Mouse (Mus musculus) stomach, embryonic 16.5 days (tissue): ENCODE data around the gene Tlcd2. TPM values are rescaled to one million over a fixed set of nuclear protein-coding genes. Genes with fewer than 3 reads are reported as not detected.
A peak's percentile ranks its signal among the peaks of the same experiment; 100 is the strongest.

ENCODE experiments used
- ATAC-seq: fragments of 200-750 bp; cut with Nextera tagmentation; 2 replicates; pipeline ENCODE4 v1.8.0; 2017; ENCODE audit warnings: moderate number of reproducible peaks, moderate TSS enrichment; ENCODE audit not compliant: insufficient read depth, low FRiP score
- H3K27ac ChIP-seq: fragments of 300-500 bp; sonication (generic); 2 replicates; pipeline ENCODE4 v1.5.1; 2014; ENCODE audit warnings: low read length
- H3K27me3 ChIP-seq: fragments of 300-500 bp; sonication (generic); 2 replicates; pipeline ENCODE4 v1.6.1; 2014; ENCODE audit warnings: low read length, control low read depth, mixed read lengths; ENCODE audit not compliant: control insufficient read depth, insufficient read depth
- H3K36me3 ChIP-seq: fragments of 300-500 bp; sonication (generic); 2 replicates; pipeline ENCODE4 v1.6.1; 2014; ENCODE audit warnings: low read length; ENCODE audit not compliant: control insufficient read depth, insufficient read depth
- H3K4me1 ChIP-seq: fragments of 300-500 bp; sonication (generic); 2 replicates; pipeline ENCODE4 v1.6.1; 2014; ENCODE audit warnings: low read length, control low read depth, mixed read lengths; ENCODE audit not compliant: control insufficient read depth, insufficient read depth
- H3K4me2 ChIP-seq: fragments of 300-500 bp; sonication (generic); 2 replicates; pipeline ENCODE4 v1.6.1; 2014; ENCODE audit warnings: low read depth, low read length, mixed read lengths
- H3K4me3 ChIP-seq: fragments of 300-500 bp; sonication (generic); replicated peaks from 2 replicates; pipeline ENCODE4 v1.5.1; 2014; ENCODE audit warnings: mild to moderate bottlenecking, low read length
- H3K9ac ChIP-seq: fragments of 300-500 bp; sonication (generic); 2 replicates; pipeline ENCODE4 v1.6.1; 2014; ENCODE audit warnings: low read length
- H3K9me3 ChIP-seq: fragments of 300-500 bp; sonication (generic); replicated peaks from 2 replicates; pipeline ENCODE4 v1.6.1; 2016; ENCODE audit warnings: low read length, control low read depth; ENCODE audit not compliant: control insufficient read depth
- WGBS: fragments of 180-500 bp; shearing (Covaris S2); extraction: QIAGEN DNeasy Blood & Tissue Kit; methylation state at CpG from one replicate; pipeline ENCODE4 v1.1.7; 2014; 5-methylcytosine and 5-hydroxymethylcytosine counted together
- polyA plus RNA-seq: library from polyadenylated mRNA; unstranded; fragments of >200 nt; fragmentation: Nextera tagmentation; extraction: Ambion mirVana; gene quantifications from 2 replicates; pipeline ENCODE4 v1.2.1, GENCODE M21; 2015

Gene Tlcd2
- polyA plus RNA-seq, 1 experiment from 2014 or later: 22.7 TPM

GRCm38 (mm10) chr11:75460103-75460843, 1.2 kb upstream of the Tlcd2 start:
- H3K9ac ChIP-seq: peak overlapping the region; percentile 74
- peak overlapping the region; percentile 49 for H3K4me3 ChIP-seq
- ATAC-seq: peak; percentile 43; the same call in 1 of the 2 replicates
- H3K4me1 ChIP-seq: peaks cover 30% of the 10 kb centered on the region
- H3K27me3 ChIP-seq: no peaks in the 10 kb centered on the region
- H3K9me3 ChIP-seq: no peaks in the 10 kb centered on the region
- WGBS: 3% methylated on average over 19 of the region's 19 CpGs
- H3K27ac ChIP-seq: peak overlapping the region; percentile 99
- H3K4me2 ChIP-seq: peak overlapping the region; percentile 79
- 0 out of 2 replicates have a peak, but pooled peaks cover under 1% of the 10 kb centered on the region for H3K36me3 ChIP-seq

DNA sequence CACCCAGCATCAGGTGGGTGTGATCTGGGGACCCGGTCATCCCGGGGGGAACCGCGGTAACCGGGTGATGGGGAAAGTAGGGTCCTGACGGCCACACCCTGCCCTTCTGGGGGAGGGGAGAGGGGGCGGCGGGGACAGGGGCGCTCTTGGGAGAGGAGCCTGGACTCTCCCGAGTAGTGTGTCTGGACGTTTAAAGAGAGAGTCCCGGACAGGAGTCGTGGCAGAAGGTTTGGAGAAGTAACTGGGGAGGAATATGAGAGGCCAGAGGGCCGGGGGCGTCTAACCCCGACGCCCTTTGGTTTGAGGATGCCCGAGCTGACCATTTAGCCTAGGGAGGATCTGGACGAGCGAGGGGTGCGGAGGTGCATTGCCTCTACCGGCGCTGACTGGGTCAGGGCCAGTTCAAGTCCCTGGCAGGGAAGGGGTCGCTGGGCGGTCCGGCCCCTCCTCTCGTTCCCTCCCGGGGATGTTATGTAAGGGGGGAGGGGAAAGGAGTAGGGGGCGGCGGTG, 283 bp downstream of the Tlcd2 start:
- Histone ChIP-seq H3K4me2 (peak overlapping the region; percentile 99), H3K36me3 (0 out of 2 replicates have a peak, but pooled peaks cover 5% of the 10 kb centered on the region), H3K9me3 (no peaks in the 10 kb centered on the region), H3K4me3 (peak overlapping the region; percentile 91), H3K27me3 (no peaks in the 10 kb centered on the region), H3K27ac (peak overlapping the region; percentile 92), H3K4me1 (peaks cover 29% of the 10 kb centered on the region), H3K9ac (peak overlapping the region; percentile 83)
- WGBS: under 1% methylated on average over 30 of the region's 30 CpGs
- no peak for ATAC-seq

DNA sequence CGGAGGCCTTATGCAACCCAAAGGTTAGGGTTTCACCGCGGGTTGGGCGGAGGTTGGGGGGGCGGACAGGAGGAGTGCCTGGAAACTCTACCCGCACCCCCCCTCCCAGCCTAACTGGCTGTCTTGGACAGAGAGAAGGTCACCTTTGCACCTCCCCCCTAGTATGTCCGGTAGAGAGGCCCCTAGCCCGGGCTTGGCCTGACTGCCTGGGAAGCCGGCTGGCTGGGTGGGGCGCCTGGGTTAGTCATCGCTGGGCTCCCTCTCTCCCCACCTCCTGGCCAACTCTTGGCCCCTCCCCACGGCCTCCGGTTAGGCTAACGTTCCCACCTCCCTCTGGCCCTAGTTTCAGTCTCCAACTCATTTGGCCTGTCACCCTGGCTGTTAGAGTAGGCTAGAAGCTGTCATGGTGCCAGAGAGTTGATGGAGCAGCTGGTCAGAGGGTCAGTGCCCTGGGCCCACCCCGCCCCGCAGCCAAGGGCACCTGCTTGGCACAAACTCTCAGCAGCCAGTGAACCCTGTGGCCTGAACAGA, 803 bp downstream of the Tlcd2 start:
- Histone ChIP-seq H3K4me1 (peaks cover 29% of the 10 kb centered on the region), H3K27ac (peak overlapping the region; percentile 92), H3K36me3 (0 out of 2 replicates have a peak, but pooled peaks cover 5% of the 10 kb centered on the region), H3K4me2 (peak overlapping the region; percentile 99), H3K27me3 (no peaks in the 10 kb centered on the region), H3K9ac (peak overlapping the region; percentile 83), H3K4me3 (peak overlapping the region; percentile 91), H3K9me3 (no peaks in the 10 kb centered on the region)
- 3% methylated on average over 16 of the region's 16 CpGs for whole genome bisulfite sequencing
- ATAC-seq: peak; percentile 20; the same call in 1 of the 2 replicates

- peak; percentile 62 for ATAC-seq
- WGBS: under 1% methylated on average over 9 of the region's 9 CpGs
- Histone ChIP-seq H3K27me3 (no peaks in the 10 kb centered on the region), H3K36me3 (0 out of 2 replicates have a peak, but pooled peaks cover 5% of the 10 kb centered on the region), H3K4me1 (peaks cover 33% of the 10 kb centered on the region), H3K27ac (peak overlapping the region; percentile 92), H3K4me3 (peak overlapping the region; percentile 91), H3K4me2 (peak overlapping the region; percentile 99), H3K9me3 (no peaks in the 10 kb centered on the region), H3K9ac (peak overlapping the region; percentile 83)
Observed at GRCm38 (mm10) chr11:75462865-75463336, 1.4 kb downstream of the Tlcd2 start.

DNA sequence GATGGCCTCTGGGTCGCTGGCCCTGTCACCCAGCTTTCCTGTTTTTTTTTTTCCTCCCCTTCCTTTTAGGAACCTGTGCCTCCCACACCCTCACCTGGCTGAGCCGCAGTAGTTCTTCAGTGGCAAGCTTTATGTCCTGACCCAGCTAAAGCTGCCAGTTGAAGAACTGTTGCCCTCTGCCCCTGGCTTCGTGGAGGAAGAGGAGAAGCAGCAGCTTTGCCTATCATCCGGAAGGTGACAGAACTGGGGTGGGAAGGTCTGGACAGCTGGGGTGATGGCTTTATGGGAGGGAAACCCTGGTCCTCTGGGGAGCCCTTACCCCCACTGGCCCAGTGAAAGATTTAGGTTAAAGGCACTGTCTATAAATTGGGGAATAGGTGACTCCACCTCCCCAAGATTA, 2.1 kb downstream of the Tlcd2 start:
- Histone ChIP-seq H3K27ac (peak overlapping the region; percentile 92; the same call in 1 of the 2 replicates), H3K36me3 (0 out of 2 replicates have a peak, but pooled peaks cover 5% of the 10 kb centered on the region), H3K4me3 (no peak overlapping the region), H3K27me3 (no peaks in the 10 kb centered on the region), H3K4me2 (peak overlapping the region; percentile 99), H3K4me1 (peaks cover 37% of the 10 kb centered on the region), H3K9ac (peak overlapping the region; percentile 83; the same call in 1 of the 2 replicates), H3K9me3 (no peaks in the 10 kb centered on the region)
- no peak for ATAC-seq
- WGBS: 61% methylated on average over 4 of the region's 4 CpGs

- 86% methylated on average over 6 of the region's 6 CpGs for WGBS
Observed at GRCm38 (mm10) chr11:75464417-75464816, 2.9 kb downstream of the Tlcd2 start.

GRCm38 (mm10) chr11:75465051-75465450, 3.5 kb downstream of the Tlcd2 start:
- H3K4me2 ChIP-seq: no peak overlapping the region
- no peak for ATAC-seq
- H3K36me3 ChIP-seq: 0 out of 2 replicates have a peak, but pooled peaks cover 5% of the 10 kb centered on the region
- peaks cover 28% of the 10 kb centered on the region for H3K4me1 ChIP-seq
- no peak overlapping the region for H3K4me3 ChIP-seq
- H3K27ac ChIP-seq: no peak overlapping the region
- no peaks in the 10 kb centered on the region for H3K27me3 ChIP-seq
- 78% methylated on average over 6 of the region's 6 CpGs for WGBS
- no peak overlapping the region for H3K9ac ChIP-seq
- no peaks in the 10 kb centered on the region for H3K9me3 ChIP-seq

More at GRCm38 (mm10) chr11:75464417-75464816, 2.9 kb downstream of the Tlcd2 start:
- H3K4me1 ChIP-seq: peaks cover 34% of the 10 kb centered on the region
- no peaks in the 10 kb centered on the region for H3K9me3 ChIP-seq
- no peak overlapping the region for H3K9ac ChIP-seq
- no peak overlapping the region for H3K27ac ChIP-seq
- H3K4me2 ChIP-seq: no peak overlapping the region
- no peaks in the 10 kb centered on the region for H3K27me3 ChIP-seq
- H3K4me3 ChIP-seq: no peak overlapping the region
- 0 out of 2 replicates have a peak, but pooled peaks cover 5% of the 10 kb centered on the region for H3K36me3 ChIP-seq
- ATAC-seq: no peak

GRCm38 (mm10) chr11:75466731-75467505, 5.4 kb downstream of the Tlcd2 start:
- Histone ChIP-seq H3K36me3 (0 out of 2 replicates have a peak, but pooled peaks cover 5% of the 10 kb centered on the region), H3K27me3 (no peaks in the 10 kb centered on the region), H3K4me3 (no peak overlapping the region), H3K4me1 (peaks cover 25% of the 10 kb centered on the region), H3K9me3 (no peaks in the 10 kb centered on the region), H3K27ac (no peak overlapping the region), H3K4me2 (no peak overlapping the region), H3K9ac (no peak overlapping the region)
- ATAC-seq: no peak
- 96% methylated on average over 4 of the region's 4 CpGs for WGBS
